Mouse (Mus musculus): ENCODE data around the gene Ddx20. TPM values are rescaled to one million over a fixed set of nuclear protein-coding genes. Genes with fewer than 3 reads are reported as not detected.

Gene Ddx20
- polyA plus RNA-seq, 1 experiment: not detected

DNA sequence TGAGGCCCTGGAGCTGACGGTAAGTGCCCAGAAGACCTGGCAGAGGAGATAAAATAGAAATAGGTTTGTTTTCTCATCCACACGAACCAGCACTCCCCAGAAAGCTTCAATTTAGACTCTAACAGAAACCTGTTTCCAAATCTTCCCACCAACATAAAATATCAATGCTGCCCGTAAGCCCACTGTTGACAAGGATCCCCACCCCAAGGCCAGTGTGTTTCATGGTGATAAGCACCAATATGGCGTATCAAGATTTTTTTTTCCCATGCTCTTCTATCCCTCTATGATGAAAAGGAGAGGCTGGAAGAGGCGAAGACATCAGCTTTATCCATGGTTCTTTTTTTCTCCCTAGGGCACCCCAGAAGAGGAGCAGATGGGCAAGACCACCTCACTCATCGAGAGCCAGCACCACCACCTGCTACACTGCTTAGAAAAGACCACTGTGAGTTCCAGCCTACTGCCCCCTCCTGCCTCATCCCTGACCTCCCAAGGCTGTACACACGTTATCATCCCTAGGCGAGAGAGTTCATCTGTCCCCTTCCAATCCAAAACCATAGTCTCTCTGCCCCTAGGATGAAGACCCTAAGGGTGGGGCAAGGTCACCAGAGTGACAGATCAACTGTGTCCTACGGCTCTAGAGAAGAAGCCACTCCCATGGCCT is 22.1 kb downstream of the Ddx20 start:
- TF ChIP-seq CTCF (IDR thresholded peaks at IDR 0.05; ENCODE audit: insufficient read depth, low read depth, low read length) (no peak), POLR2A (IDR thresholded peaks at IDR 0.05; ENCODE audit: insufficient read depth, low read depth, low read length) (no peak)
- WGBS: 93% methylated on average over 9 of the region's 9 CpGs
- no peak overlapping the region for H3K27ac ChIP-seq (ENCODE audit: insufficient read depth, low read depth, low read length)
- H3K4me3 ChIP-seq (ENCODE audit: insufficient read depth, low read depth, low read length): no peak overlapping the region
- peaks cover 6% of the 10 kb centered on the region; the same call in 1 of the 2 replicates for H3K4me1 ChIP-seq (ENCODE audit: control insufficient read depth, insufficient read depth, low read length)

GRCm38 (mm10) chr3:105663043-105663442 is 24.3 kb downstream of the Ddx20 start:
- no peak overlapping the region for H3K27ac ChIP-seq (ENCODE audit: insufficient read depth, low read depth, low read length)
- H3K4me1 ChIP-seq (ENCODE audit: control insufficient read depth, insufficient read depth, low read length): peaks cover 3% of the 10 kb centered on the region; the same call in 1 of the 2 replicates
- WGBS: 80% methylated on average over 8 of the region's 8 CpGs
- H3K4me3 ChIP-seq (ENCODE audit: insufficient read depth, low read depth, low read length): no peak overlapping the region
- no peak for TF ChIP-seq POLR2A (IDR thresholded peaks at IDR 0.05; ENCODE audit: insufficient read depth, low read depth, low read length)
- TF ChIP-seq CTCF (IDR thresholded peaks at IDR 0.05; ENCODE audit: insufficient read depth, low read depth, low read length): no peak

DNA sequence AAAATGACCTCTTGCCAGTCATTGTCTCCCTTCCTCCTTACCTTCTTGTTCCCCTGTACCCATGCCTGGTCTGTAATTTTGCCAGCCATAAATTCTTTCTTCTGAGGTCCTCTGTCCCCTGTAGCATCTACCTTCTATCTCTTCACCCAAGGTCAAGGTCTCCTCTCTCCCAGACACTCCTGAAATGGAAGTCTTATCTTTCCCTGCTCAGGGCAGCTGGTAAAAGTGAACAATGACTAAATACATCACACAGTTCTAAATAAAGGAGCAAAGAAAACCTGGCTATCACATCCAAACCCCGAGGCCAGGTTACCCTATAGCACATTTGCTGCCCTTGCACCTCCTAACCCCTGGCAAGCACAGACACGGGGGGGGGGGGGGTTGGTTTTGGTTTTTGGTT is 26.8 kb downstream of the Ddx20 start:
- H3K4me3 ChIP-seq (ENCODE audit: insufficient read depth, low read depth, low read length): no peak overlapping the region
- 74% methylated on average over 2 of the region's 2 CpGs for WGBS
- TF ChIP-seq CTCF (IDR thresholded peaks at IDR 0.05; ENCODE audit: insufficient read depth, low read depth, low read length): no peak
- no peak for TF ChIP-seq POLR2A (IDR thresholded peaks at IDR 0.05; ENCODE audit: insufficient read depth, low read depth, low read length)
- H3K4me1 ChIP-seq (ENCODE audit: control insufficient read depth, insufficient read depth, low read length): no peaks in the 10 kb centered on the region
- H3K27ac ChIP-seq (ENCODE audit: insufficient read depth, low read depth, low read length): no peak overlapping the region

DNA sequence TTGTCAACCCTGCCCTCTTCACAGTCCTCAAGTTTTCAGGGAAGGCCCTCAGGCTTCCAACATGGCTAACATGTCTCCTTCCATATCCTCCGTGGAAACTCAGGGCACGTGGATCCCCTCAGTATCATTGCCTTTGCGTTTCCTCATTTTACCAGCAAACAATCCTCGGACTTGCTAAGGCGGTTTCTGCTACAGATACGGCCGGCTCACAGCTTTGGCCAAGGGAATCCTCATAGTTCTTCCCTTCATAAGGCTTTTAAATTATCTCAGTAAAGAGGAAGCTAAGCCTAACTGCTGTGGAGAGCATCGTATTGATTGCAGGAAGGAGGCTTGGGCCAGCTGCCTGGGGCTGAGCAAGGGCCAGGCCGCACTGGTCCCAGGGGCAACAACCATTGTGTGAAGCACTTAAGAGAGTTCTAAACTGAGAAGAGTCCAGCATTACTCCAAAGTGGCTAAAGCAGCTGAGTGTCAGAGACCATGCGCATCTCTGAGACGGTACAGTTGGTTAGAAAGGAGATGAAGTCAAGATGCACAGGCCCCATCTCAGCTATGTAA is 32.3 kb downstream of the Ddx20 start:
- H3K4me1 ChIP-seq (ENCODE audit: control insufficient read depth, insufficient read depth, low read length): no peaks in the 10 kb centered on the region
- 94% methylated on average over 11 of the region's 11 CpGs for WGBS
- TF ChIP-seq POLR2A (IDR thresholded peaks at IDR 0.05; ENCODE audit: insufficient read depth, low read depth, low read length): no peak
- no peak for TF ChIP-seq CTCF (IDR thresholded peaks at IDR 0.05; ENCODE audit: insufficient read depth, low read depth, low read length)
- H3K4me3 ChIP-seq (ENCODE audit: insufficient read depth, low read depth, low read length): no peak overlapping the region
- H3K27ac ChIP-seq (ENCODE audit: insufficient read depth, low read depth, low read length): no peak overlapping the region

- no peak for TF ChIP-seq POLR2A (IDR thresholded peaks at IDR 0.05; ENCODE audit: insufficient read depth, low read depth, low read length)
- no peak for TF ChIP-seq CTCF (IDR thresholded peaks at IDR 0.05; ENCODE audit: insufficient read depth, low read depth, low read length)
- Histone ChIP-seq H3K27ac (ENCODE audit: insufficient read depth, low read depth, low read length) (no peak overlapping the region), H3K4me3 (ENCODE audit: insufficient read depth, low read depth, low read length) (no peak overlapping the region), H3K4me1 (ENCODE audit: control insufficient read depth, insufficient read depth, low read length) (peaks cover 2% of the 10 kb centered on the region)
- WGBS: 72% methylated on average over 13 of the region's 13 CpGs
Measured at GRCm38 (mm10) chr3:105653544-105654380, 33.6 kb downstream of the Ddx20 start.

DNA sequence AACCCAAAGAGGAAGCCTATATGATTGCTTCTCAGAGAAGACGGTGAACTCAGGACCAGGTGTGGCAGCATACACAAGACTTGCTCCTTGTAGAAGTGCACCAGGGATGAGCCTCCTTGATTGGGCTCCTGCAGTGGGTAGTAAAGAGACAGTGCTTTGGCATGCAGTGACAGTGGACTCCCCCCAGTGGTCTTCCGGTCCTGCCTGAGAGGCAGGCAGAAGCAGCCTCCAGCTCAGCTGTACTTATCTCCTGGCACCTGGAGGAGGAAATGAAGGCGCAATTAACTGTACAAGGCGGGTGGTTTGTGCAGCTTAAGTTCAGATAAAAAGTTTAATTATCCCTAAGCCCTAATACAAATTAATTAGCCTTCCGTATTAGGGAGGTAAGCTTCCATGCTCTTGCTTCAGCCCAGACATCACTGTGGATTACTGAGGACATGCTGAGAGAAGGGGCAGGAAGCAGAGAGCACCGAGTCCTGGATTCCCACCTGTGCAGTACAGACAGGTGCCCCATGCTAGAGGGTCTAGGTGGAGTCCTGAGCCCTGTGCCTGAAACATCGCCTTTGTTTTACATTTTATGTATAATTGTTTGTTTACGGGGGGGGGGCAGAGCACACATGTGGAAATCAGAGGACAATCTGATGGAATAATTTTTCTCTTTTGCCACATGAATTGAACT is 38.3 kb downstream of the Ddx20 start:
- WGBS: 51% methylated on average over 8 of the region's 8 CpGs
- Histone ChIP-seq H3K4me3 (ENCODE audit: insufficient read depth, low read depth, low read length) (no peak overlapping the region), H3K27ac (ENCODE audit: insufficient read depth, low read depth, low read length) (no peak overlapping the region), H3K4me1 (ENCODE audit: control insufficient read depth, insufficient read depth, low read length) (peaks cover 4% of the 10 kb centered on the region)
- no peak for TF ChIP-seq CTCF (IDR thresholded peaks at IDR 0.05; ENCODE audit: insufficient read depth, low read depth, low read length)
- TF ChIP-seq POLR2A (IDR thresholded peaks at IDR 0.05; ENCODE audit: insufficient read depth, low read depth, low read length): no peak

GRCm38 (mm10) chr3:105643566-105643965 is 43.8 kb downstream of the Ddx20 start:
- H3K4me3 ChIP-seq (ENCODE audit: insufficient read depth, low read depth, low read length): no peak overlapping the region
- WGBS: 89% methylated on average over 5 of the region's 5 CpGs
- H3K27ac ChIP-seq (ENCODE audit: insufficient read depth, low read depth, low read length): no peak overlapping the region
- no peaks in the 10 kb centered on the region for H3K4me1 ChIP-seq (ENCODE audit: control insufficient read depth, insufficient read depth, low read length)
- TF ChIP-seq POLR2A (IDR thresholded peaks at IDR 0.05; ENCODE audit: insufficient read depth, low read depth, low read length) (no peak), CTCF (IDR thresholded peaks at IDR 0.05; ENCODE audit: insufficient read depth, low read depth, low read length) (no peak)

DNA sequence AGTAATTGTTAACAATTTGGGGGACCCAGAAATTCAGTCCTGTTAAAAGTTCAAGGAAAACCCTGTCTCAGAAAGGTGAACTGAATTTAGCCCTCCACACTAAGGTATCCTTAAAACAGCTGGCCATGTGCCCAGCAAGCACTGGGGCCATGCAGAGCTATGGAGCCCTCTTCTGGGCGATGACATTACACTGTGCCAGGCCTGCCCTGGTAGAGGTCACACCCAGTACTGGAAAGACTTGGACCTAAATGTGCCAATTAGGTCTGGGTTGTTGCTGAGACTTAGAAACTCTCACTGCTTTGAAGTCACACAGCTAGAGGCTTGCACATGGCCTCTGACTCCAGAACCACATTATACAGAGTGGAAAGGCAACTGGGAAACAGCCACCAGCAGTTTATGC is 45.2 kb downstream of the Ddx20 start:
- Histone ChIP-seq H3K4me3 (ENCODE audit: insufficient read depth, low read depth, low read length) (no peak overlapping the region), H3K4me1 (ENCODE audit: control insufficient read depth, insufficient read depth, low read length) (peaks cover 2% of the 10 kb centered on the region; the same call in 1 of the 2 replicates), H3K27ac (ENCODE audit: insufficient read depth, low read depth, low read length) (no peak overlapping the region)
- 21% methylated on average over 1 of the region's 1 CpGs for WGBS
- TF ChIP-seq CTCF (IDR thresholded peaks at IDR 0.05; ENCODE audit: insufficient read depth, low read depth, low read length) (no peak), POLR2A (IDR thresholded peaks at IDR 0.05; ENCODE audit: insufficient read depth, low read depth, low read length) (no peak)
